Mouse (Mus musculus) C2C12 (cell line): ENCODE measurements around the gene Olfr1104. TPM values are rescaled to one million over a fixed set of nuclear protein-coding genes. Genes with fewer than 3 reads are reported as not detected.

Experiments used
- H3K27me3 ChIP-seq: one replicate; pipeline ENCODE4 v1.6.1; 2011; ENCODE audit not compliant: control insufficient read depth, insufficient read depth, insufficient read length
- H3K36me3 ChIP-seq: one replicate; pipeline ENCODE4 v1.6.1; 2011; ENCODE audit not compliant: control insufficient read depth, insufficient read depth
- H3K4me3 ChIP-seq: one replicate; pipeline ENCODE4 v1.5.1; 2011; ENCODE audit warnings: mild to moderate bottlenecking, control low read depth; ENCODE audit not compliant: poor library complexity, insufficient read depth, severe bottlenecking
- H3K79me2 ChIP-seq: one replicate; pipeline ENCODE4 v1.6.1; 2011; ENCODE audit not compliant: control insufficient read depth, insufficient read depth
- H3K79me3 ChIP-seq: one replicate; pipeline ENCODE4 v1.6.1; 2011; ENCODE audit warnings: low read depth, control low read depth
- H3ac ChIP-seq: one replicate; pipeline ENCODE3; 2011; ENCODE audit warnings: low read depth; ENCODE audit not compliant: control insufficient read depth, insufficient read length
- CEBPB ChIP-seq: IDR thresholded peaks from one replicate; pipeline ENCODE4 v1.6.1; 2011; ENCODE audit warnings: low read depth, mild to moderate bottlenecking, control low read depth, moderate library complexity
- CTCF ChIP-seq: IDR thresholded peaks from one replicate; pipeline ENCODE4 v1.5.1; 2011; ENCODE audit not compliant: control insufficient read depth, insufficient read depth, insufficient read length
- FOSL1 ChIP-seq: IDR thresholded peaks from one replicate; pipeline ENCODE4 v1.8.0; 2011; ENCODE audit warnings: mild to moderate bottlenecking, low read length; ENCODE audit not compliant: poor library complexity, insufficient read depth, severe bottlenecking
- MAX ChIP-seq: IDR thresholded peaks from one replicate; pipeline ENCODE4 v1.6.1; 2011; ENCODE audit warnings: mild to moderate bottlenecking, control low read depth
- MYOD1 ChIP-seq: IDR thresholded peaks from one replicate; pipeline ENCODE4 v1.6.1; 2011; ENCODE audit warnings: low read depth; ENCODE audit not compliant: control insufficient read depth, insufficient read length
- MYOG ChIP-seq: IDR thresholded peaks from one replicate; pipeline ENCODE4 v1.6.1; 2011; ENCODE audit not compliant: control insufficient read depth, insufficient read length; ENCODE audit errors: extremely low read depth
- USF1 ChIP-seq: IDR thresholded peaks from one replicate; pipeline ENCODE4 v1.6.1; 2011; ENCODE audit warnings: low read depth, mild to moderate bottlenecking, control low read depth, moderate library complexity
- polyA plus RNA-seq: library from polyadenylated mRNA; unstranded; fragments of >200 nt; fragmentation: generic; extraction: Trizol; gene quantifications from one replicate; pipeline ENCODE4 v1.2.1, GENCODE M21; 2012; ENCODE audit warnings: missing spikeins

Olfr1104 gene
- polyA plus RNA-seq, 1 experiment = not detected

DNA sequence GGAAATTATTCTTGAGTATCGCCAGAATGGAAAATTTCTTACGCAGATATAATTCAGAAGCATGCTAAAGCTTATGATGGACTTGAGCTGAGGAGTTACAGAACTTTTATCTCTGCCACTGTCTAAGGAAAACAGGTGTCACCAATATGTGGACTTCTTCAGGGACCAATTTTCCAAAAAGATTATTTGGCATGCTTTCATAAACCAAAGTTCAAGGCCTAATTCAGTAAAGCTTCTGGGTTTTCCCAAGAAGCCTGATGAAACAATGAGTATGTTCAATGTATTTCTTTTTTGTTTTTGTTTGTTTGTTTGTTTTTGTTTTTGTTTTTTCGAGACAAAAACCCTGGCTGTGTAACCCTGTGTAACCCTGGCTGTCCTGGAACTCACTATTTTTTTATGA is 47.0 kb downstream of the Olfr1104 start, which contains the start of gene Olfr1100:
TSS of gene Olfr1100 (minus strand) at position 101 of the 400 bp plus-strand sequence.
- TF ChIP-seq USF1 (no peak), MAX (no peak), MYOD1 (no peak), MYOG (no peak), FOSL1 (no peak), CTCF (no peak), CEBPB (no peak)
- no peaks in the 10 kb centered on the region for H3K79me2 ChIP-seq
- no peaks in the 10 kb centered on the region for H3K36me3 ChIP-seq
- H3K79me3 ChIP-seq = no peaks in the 10 kb centered on the region
- no peaks in the 10 kb centered on the region for H3K27me3 ChIP-seq
- no peak within 1 kb of the TSS for H3K4me3 ChIP-seq
- H3ac ChIP-seq = no peak within 1 kb of the TSS

Other genes starting within 250 kb of the Olfr1104 start
- gene Olfr1093, start 244.6 kb downstream of the Olfr1104 start, polyA plus RNA-seq = not detected
- gene Olfr141, start 217.1 kb downstream of the Olfr1104 start, polyA plus RNA-seq = not detected
- not detected for gene Olfr1094, start 202.4 kb downstream of the Olfr1104 start, polyA plus RNA-seq
- gene Olfr1095, start 175.4 kb downstream of the Olfr1104 start, polyA plus RNA-seq = not detected
- gene Gm13723, start 152.3 kb downstream of the Olfr1104 start, polyA plus RNA-seq = not detected
- gene Olfr1097, start 134.9 kb downstream of the Olfr1104 start, polyA plus RNA-seq = not detected
- not detected for gene Olfr1098, start 102.5 kb downstream of the Olfr1104 start, polyA plus RNA-seq
- gene Olfr1099, start 66.4 kb downstream of the Olfr1104 start, polyA plus RNA-seq = not detected
- not detected for gene Olfr1100, start 47.1 kb downstream of the Olfr1104 start, polyA plus RNA-seq
- gene Olfr1101, start 35.9 kb downstream of the Olfr1104 start, polyA plus RNA-seq = not detected
- gene Olfr1102, start 28.7 kb downstream of the Olfr1104 start, polyA plus RNA-seq = not detected
- not detected for gene Olfr1105, start 9.5 kb upstream of the Olfr1104 start, polyA plus RNA-seq
- gene Olfr1106, start 25.2 kb upstream of the Olfr1104 start, polyA plus RNA-seq = not detected
- gene Olfr1107, start 48.7 kb upstream of the Olfr1104 start, polyA plus RNA-seq = not detected
- gene Olfr1109, start 68.9 kb upstream of the Olfr1104 start, polyA plus RNA-seq = not detected
- not detected for gene Olfr259, start 87.5 kb upstream of the Olfr1104 start, polyA plus RNA-seq
- not detected for gene Olfr1110, start 113.2 kb upstream of the Olfr1104 start, polyA plus RNA-seq
- gene Olfr1111, start 125.5 kb upstream of the Olfr1104 start, polyA plus RNA-seq = not detected
- not detected for gene Olfr1112, start 160.7 kb upstream of the Olfr1104 start, polyA plus RNA-seq
- gene Olfr1113, start 181.9 kb upstream of the Olfr1104 start, polyA plus RNA-seq = not detected
- gene Olfr1115, start 220.9 kb upstream of the Olfr1104 start, polyA plus RNA-seq = not detected
- gene Olfr1116, start 240.5 kb upstream of the Olfr1104 start, polyA plus RNA-seq = not detected